Mouse (Mus musculus) CD4-positive, CD25-positive, alpha-beta regulatory T cell, adult 4 months (primary cell): ENCODE results near the gene Il2ra. TPM values are rescaled to one million over a fixed set of nuclear protein-coding genes. Genes with fewer than 3 reads are reported as not detected.

Experiments used
- ATAC-seq: one replicate; pipeline ENCODE4 v1.8.0; 2017
- polyA plus RNA-seq, 2 experiments: library from polyadenylated mRNA; unstranded; fragments of 100-300 nt; shearing (Covaris generic); gene quantifications; one replicate each; pipeline ENCODE4 v1.2.1; 2017

Gene Il2ra
- polyA plus RNA-seq, 2 experiments from 2014 or later = 347 to 420 TPM

DNA sequence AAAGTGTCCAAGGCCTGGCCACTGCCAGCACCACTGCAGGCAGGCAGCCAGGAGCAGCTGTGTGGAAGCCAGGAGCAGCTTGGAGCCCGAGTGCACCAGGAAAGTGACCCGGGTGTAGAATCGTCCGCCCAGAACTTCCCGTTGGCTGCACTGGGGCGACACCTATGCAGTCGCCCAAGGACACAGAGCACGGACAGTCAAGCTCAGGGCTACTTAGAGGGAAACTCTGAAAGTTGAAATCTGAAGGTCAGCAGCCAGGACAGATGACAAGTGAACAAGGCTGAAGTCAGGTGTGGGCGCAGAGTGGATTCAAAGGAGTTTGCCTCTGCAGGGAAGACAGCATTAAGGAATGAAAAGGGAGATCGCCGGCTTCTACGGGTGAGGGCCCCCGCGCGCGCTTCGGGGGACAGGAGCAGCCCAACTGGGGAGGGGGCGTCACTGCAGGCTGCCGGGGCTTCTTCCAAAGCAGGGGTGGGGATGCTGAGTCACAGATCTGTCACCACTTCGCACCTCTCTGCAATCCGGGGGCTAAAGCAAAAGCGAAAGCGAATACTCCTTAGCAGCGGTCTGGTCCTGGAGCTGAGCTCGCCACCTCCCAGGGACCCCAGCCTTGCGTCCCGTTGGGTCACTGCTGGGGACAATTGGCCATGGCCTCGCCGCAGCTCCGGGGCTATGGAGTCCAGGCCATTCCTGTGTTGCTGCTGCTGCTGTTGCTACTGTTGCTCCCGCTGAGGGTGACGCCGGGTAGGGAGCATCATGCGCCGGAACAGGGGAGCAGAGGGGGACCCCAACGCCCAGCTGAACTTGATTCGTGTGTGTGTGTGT is 62.8 kb downstream of the Il2ra start, which contains the start of gene Il15ra:
Gene Il15ra, plus strand, starts transcription at position 90 of the 825 bp plus-strand sequence.
- ATAC-seq = peak; percentile 92

DNA sequence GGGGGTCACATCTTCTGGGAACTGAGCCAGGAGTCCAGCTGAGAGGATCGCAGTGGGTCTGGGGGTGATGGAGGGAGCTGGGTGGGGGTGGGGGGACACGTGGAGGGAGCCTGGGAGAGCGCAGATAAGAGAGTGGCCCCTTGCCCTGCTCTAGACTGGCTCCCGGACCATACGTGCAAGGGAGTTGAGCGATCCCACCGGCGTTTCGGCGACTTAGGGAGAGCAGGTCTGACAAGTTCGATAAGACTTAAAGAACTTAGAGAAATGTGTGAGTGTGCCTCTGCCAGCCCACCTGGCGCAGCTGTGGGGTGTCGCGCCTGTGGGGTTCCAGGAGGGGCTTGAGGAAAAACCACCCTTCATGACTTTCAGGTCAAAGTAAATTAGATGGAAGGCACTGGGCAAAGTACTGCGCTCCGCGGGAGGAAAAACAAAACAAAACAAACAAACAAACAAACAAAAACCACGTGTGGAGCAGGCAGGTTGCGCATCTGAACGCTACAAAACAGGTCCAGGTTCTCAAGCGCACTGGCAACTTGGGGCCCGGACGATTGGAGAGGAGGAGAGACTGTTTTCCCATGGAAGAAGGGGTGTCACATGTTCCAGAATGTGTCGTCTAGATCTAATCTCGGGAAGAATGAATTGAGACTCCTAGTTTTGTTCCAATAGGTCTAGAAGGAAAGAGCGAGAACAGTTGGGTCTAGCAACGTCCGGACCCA is 63.6 kb downstream of the Il2ra start:
- ATAC-seq = peak; percentile 9

DNA sequence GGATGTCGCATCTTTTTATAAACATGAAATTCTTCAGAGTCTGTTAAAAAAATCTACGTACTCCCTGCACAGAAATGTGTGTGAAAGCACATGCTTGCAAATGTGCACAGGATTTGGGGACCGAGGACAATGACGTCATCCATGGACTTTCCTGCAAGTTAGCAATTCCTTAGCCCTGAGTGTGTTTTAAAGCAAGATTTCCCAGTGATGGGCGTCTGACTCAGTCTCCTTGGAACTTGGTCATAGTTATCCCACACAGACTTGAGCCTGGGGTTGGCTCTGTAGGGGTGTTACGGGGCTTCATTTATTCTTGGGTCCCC is 64.1 kb downstream of the Il2ra start:
- ATAC-seq = no peak

DNA sequence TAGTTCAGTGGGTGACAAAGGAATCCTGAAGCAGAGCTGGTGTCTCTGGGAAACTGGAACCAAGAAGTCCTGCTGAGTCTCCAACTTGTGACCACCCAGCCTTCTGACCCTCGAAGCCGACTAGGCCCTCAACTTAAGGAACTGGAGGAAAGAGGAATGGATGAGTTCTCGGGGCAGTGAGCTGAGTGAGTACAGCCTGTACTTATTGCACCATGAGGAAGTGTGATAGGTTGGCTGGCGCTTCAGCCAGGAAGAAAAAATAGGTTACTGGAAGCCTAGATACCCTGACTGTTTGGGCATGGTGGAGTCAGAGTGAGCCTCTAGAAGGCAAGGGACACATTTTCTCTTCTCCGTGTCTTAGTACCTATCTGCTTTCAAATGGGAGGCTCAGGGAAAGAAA is 65.9 kb downstream of the Il2ra start:
- no peak for ATAC-seq

DNA sequence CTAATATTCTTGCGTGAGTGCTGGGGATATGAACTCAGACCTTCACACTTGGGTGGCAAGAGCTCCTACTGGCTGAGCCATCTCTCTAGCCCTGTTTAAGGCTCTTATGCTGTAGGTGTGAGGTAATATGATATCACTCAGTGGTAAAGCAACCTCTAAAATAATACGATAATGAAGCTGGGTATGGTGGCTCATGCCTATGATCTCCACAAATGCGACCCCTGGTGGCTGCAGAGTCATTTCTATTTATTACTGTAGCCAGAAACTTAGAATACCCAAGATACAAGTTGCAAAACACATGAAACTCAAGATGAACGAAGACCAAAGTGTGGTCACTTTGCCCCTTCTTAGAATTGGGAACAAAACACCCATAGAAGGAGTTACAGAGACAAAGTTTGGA is 67.5 kb downstream of the Il2ra start:
- peak; percentile 44 for ATAC-seq

DNA sequence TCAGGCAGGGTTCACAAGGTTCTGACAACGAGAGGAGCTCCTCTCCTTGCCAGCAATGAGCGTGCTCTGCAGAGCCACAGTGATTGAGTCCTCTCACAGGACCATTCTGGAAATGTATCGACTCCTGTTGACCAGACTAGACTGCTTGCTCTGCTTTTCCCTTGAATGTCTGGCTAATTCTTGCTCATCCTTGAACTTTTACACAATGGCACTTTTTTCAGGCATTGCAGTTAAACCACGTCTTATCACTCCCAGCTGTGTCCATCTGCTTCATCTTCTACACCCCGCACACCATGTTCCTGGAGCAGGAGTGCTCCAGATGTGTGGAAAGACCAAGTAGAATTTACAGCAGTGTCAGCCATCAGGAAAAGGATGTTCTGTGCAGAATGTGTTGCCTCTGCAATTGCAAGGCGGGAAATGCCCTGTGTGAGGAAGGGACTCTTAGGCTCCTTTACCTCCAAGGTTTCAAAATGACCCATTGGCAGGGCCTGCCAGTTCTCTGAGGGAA is 69.9 kb downstream of the Il2ra start:
- ATAC-seq = no peak

DNA sequence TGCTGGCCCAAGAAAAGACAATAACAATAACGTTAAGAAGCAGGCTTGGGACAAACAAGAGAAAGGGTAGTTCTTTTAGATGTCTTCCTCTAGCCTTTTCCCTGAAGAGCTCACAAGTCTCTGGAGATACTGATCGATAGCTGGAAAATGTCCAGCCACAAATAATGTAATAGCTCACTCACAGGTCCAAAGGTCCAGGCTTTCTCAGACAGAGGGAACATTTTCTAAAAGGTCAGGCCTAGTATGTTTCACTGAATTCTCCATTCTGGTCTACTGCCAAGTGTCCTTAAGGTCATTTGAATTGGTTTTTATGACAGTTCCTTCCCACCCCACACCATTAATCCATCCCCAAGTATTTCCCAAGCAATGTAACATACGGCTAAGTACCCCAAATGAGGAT is 70.4 kb downstream of the Il2ra start:
- no peak for ATAC-seq

DNA sequence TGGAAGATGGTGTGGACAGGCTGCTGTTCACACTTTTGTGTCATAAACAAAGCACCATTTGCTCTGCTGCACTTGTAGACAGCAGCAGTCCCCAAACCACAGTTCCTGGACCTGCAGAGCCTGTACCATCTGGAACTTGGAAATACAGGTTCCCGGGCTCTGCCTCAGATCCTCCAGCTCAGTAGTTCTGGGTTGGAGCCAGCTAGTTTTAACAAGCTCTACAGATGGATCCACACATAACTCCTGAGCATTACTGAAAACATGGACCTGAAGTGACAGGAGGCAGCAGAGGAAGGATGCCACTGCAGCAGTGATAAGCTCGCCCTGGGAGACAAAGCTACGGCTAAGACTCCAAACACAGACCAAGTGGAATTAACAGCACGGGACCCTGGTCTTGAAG is 71.9 kb downstream of the Il2ra start:
- no peak for ATAC-seq

DNA sequence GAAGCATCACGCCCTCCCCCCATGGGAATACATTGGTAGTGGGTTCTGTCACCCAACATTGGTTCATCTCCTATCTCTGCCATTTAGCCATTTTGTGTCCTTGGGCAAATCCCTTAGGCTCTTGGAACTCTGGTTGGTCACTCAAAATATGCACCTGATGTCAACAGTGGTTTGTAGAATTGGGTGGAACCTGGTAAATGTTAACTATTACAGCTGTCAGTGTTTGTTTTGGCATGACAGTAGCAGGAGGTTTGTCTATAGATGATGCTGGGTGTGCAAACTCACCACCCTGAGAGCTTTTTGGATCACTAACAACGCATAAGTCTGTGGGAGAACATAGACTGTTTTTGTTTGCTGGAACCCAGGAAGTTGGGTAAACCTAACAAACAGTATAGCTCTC is 76.0 kb downstream of the Il2ra start:
- ATAC-seq = no peak

DNA sequence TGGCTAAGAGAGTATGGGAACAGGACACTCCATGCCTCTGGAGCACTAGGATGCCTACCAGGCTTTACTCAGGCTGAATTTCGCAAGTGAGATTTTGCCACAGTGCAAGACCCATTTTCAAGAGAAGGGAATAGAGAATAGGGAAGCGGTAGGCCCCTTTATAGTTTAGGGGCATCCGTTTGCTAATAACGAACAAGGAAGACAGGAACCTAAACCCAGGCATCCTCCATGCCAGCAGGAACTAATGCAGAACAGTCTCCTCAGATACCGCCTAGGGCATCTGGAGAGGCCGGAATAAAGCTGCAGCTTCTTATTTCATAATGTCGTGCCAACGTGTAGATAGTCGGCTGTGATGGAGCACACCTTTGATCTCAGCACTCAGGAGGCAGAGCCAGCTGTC is 80.0 kb downstream of the Il2ra start:
- ATAC-seq = no peak

DNA sequence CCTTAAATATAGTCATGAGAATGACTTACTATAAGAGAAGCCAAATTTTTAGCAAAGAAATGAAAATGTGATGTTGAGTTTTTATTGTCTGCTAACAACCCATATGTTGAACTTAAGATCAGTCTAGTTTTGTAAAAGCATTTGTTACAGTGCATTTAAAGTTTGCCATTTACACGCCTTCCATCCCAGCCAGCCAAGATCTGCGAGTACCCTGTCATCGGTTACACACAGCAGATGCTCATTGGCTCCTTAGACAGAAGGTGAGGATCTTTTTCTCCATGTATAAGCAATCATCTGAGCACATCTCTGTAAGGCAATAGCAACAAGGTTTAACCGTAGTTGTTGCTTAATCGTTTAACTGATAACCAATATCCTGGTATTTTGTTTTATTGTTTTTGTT is 85.0 kb downstream of the Il2ra start:
- no peak for ATAC-seq

DNA sequence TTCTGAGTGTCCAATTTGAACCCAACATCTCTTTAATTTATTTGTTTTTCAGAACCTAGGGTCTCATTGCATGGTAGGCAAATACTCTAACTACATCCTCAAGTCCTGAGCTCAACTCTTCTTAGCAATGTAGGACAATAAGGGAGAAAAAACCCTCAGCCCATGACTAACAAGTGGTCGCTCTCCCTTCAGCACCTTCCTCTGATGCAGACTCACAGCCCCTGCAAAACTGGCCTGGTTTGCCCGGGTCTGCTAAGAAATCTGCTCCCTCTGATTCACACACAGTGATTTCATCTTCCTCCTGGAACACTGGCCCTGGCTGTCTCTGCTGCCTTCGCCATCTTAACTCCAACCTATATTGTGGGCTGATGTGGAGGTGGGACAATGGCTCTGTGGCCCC is 86.5 kb downstream of the Il2ra start:
- no peak for ATAC-seq

DNA sequence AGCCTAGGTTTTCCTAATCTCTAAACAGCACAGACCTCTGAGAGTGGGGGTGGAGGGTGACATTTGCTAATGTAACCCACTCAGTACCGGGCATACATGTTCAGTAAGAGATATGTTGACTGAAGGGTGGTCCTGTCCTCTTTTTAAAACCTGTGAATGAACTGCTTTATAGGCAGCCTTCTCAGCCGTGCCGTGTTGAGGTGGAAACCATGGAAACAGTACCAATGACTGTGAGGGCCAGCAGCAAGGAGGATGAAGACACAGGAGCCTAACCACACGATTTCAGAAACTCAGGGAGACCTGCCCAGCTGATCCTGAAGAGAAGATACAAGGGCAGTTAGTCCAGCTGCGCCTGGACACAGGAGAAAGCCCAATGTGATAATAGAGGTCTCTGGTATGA is 90.4 kb downstream of the Il2ra start:
- no peak for ATAC-seq

DNA sequence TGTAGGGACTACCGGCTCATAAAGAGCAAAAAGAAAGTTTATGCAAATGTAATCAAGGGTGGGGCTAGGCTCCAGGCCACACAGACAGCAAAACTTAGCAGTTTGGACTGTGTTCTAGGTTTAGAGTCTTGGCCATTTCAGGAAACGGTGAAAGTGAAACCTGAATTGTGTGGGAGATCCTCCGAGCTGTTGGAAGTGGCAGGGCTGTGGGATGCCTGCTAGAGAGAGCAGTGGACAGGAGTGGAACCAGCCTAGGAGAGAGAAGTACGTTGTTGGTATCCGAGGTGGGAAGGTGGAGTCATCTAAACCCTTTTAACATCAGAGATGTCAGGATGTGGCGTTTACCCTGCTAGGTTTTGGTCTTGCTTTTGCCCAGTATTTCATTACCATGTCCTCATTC is 93.2 kb downstream of the Il2ra start:
- ATAC-seq = no peak

DNA sequence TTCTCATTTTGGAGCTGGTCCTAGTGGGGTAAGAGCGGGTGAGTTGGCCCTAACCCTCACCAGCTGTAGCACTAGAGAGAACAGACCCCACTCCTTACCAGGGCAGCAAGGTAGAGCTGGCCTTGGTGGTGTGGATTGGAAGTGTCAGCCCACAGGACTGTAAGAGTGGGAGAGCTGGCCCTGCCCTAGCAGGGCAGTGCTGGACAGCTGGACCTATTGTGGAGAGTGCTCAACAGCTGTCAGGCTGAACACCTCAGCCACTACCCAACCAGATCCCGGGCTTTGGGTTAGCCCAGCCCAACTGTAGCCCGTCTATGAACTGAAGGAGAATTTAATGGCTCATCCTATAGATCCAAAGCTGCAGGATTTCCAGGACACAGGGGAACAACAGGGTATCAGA is 96.2 kb downstream of the Il2ra start:
- no peak for ATAC-seq

DNA sequence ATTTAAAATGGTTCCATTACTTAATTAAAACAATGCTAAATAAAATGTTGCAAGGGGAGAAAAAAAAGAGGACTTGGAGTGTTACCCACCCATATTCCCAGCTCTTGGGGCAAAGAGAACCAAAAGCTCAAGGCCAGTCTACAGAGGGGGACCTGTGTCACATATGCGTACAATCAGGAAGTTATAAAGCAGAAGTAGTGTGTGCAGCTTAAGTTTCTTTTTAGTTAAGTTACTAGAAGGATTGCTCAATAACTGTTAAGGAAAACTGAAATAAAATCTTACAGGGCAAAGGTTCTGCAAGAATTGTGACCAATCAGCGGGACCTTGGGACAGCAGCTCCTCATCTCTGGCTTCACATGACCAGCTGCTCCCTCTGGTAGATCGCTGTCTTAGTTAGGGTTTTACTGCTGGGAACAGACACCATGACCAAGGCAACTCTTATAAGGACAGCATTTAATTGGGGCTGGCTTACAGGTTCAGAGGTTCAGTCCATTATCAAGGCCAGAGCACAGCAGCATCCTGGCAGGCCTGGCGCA is 97.0 kb downstream of the Il2ra start:
- no peak for ATAC-seq

Other genes with a start within 250 kb of the Il2ra start
- gene Pfkfb3, start 88.7 kb upstream of the Il2ra start, polyA plus RNA-seq = 10 to 100 TPM; 17.6 to 22.7 TPM
- 10 to 100 TPM; 34.7 TPM for gene Rbm17, start 38.7 kb upstream of the Il2ra start, polyA plus RNA-seq
- not detected for gene Gm17490, start 16.5 kb upstream of the Il2ra start, polyA plus RNA-seq
- gene Il15ra, start 62.5 kb downstream of the Il2ra start, polyA plus RNA-seq = 10 to 100 TPM; 24.0 to 33.6 TPM
- gene Fbh1, start 134.8 kb downstream of the Il2ra start, polyA plus RNA-seq = 10 to 100 TPM; 44.6 to 48.6 TPM
- 10 to 100 TPM; 37.1 to 38.8 TPM for gene Ankrd16, start 135.1 kb downstream of the Il2ra start, polyA plus RNA-seq